Mouse (Mus musculus) C3H10T1/2 (cell line): ENCODE results near the gene Slc6a2. TPM values are rescaled to one million over a fixed set of nuclear protein-coding genes. Genes with fewer than 3 reads are reported as not detected.

Experiments used
- polyA plus RNA-seq, 2 experiments: library from polyadenylated mRNA; unstranded; fragments of >200 nt; fragmentation: generic; extraction: Trizol; gene quantifications; one replicate each; pipeline ENCODE4 v1.2.1; 2012; ENCODE audit warnings: missing spikeins in 2 of 2

Slc6a2 gene
- under 1 TPM in 1 of 2 experiments, not detected in 1; 0.09 TPM for polyA plus RNA-seq

DNA sequence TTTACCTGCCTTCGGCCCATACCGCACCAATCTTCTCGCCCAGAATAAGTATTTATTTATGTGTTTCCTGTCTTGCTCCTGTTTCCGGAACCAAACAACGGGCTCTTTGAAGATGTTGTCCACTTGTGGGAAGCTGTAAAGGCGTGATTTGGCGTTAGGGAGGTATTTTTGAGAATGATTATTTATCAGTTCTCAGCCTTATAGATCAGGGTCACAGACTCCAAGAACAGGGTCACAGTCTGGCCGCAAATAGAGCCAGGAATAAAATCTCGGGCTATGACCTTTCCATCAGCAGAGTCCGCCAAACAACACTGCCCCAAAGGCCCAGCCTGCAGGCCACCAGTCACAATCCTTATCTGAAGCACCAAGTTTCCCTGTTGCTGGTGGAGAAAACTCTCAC, at the start of gene Slc6a2:
Gene Slc6a2 (plus strand): TSS at position 301 of the 400 bp plus-strand sequence.

DNA sequence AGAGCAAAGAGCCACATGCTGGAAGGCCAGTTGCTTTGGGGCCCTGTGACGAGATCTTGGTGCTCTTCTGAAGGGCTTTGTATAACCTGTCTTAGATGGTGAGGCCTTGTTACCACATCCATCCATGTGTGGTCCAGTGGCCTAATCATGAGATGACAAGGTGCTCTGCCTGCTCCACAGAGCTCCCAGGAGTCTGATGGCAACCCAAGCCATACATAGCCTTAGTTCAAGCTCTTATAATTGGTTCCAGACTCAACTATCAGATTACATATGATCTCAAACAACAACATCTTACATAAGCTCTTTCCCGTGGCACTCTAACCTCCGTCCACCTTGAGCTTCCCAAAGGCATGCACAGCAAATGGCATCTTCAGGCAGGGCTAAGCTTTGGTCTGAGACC, 88.2 kb downstream of the Slc6a2 start, which contains the start of gene Ces1a:
Gene Ces1a (minus strand): TSS at position 101 of the 400 bp plus-strand sequence.

Other genes starting within 250 kb of the Slc6a2 start
- gene Mmp2, start 132.8 kb upstream of the Slc6a2 start, polyA plus RNA-seq, result 100 to 1,000 TPM in 1 of 2 experiments, 10 to 100 TPM in 1; 66.6 to 387 TPM
- 1 to 10 TPM in 1 of 2 experiments, under 1 TPM in 1; 0.04 to 3.5 TPM for gene Lpcat2, start 104.7 kb upstream of the Slc6a2 start, polyA plus RNA-seq
- under 1 TPM in 1 of 2 experiments, not detected in 1; 0.72 TPM for gene Capns2, start 58.7 kb upstream of the Slc6a2 start, polyA plus RNA-seq
- 1 to 10 TPM in 1 of 2 experiments, not detected in 1; 1.4 TPM for gene Ces1a, start 88.1 kb downstream of the Slc6a2 start, polyA plus RNA-seq
- not detected for gene Ces1b, start 119.9 kb downstream of the Slc6a2 start, polyA plus RNA-seq
- gene Ces1c, start 171.2 kb downstream of the Slc6a2 start, polyA plus RNA-seq, result not detected
- gene Ces1d, start 237.8 kb downstream of the Slc6a2 start, polyA plus RNA-seq, result 1 to 10 TPM in 1 of 2 experiments, not detected in 1; 1.1 TPM